Mouse (Mus musculus) embryonic facial prominence, embryonic 15.5 days (tissue): Measurements from ENCODE around the gene Usp11. TPM values are rescaled to one million over a fixed set of nuclear protein-coding genes. Genes with fewer than 3 reads are reported as not detected.

Experiments
- polyA plus RNA-seq: library from polyadenylated mRNA; unstranded; fragments of >200 nt; fragmentation: Nextera tagmentation; extraction: Ambion mirVana; gene quantifications from 2 replicates; pipeline ENCODE4 v1.2.1, GENCODE M21; 2015

The Usp11 gene
- polyA plus RNA-seq, 1 experiment from 2014 or later, result 55.7 TPM

Other genes starting within 250 kb of the Usp11 start
- gene Rgn, start 154.1 kb upstream of the Usp11 start, polyA plus RNA-seq, result 0.29 and 0.30 TPM in 2 replicates
- 58.8 and 60.4 TPM in 2 replicates for gene Rbm10, start 86.4 kb upstream of the Usp11 start, polyA plus RNA-seq
- 222 and 231 TPM in 2 replicates for gene Ndufb11, start 86.3 kb upstream of the Usp11 start, polyA plus RNA-seq
- 188 and 195 TPM in 2 replicates for gene Uba1, start 45.6 kb upstream of the Usp11 start, polyA plus RNA-seq
- gene Cdk16, start 16.0 kb upstream of the Usp11 start, polyA plus RNA-seq, result 126 and 139 TPM in 2 replicates
- gene Araf, start 93.9 kb downstream of the Usp11 start, polyA plus RNA-seq, result 111 and 122 TPM in 2 replicates
- gene Timp1, start 166.3 kb downstream of the Usp11 start, polyA plus RNA-seq, result 43.2 and 44.4 TPM in 2 replicates
- 1.00 and 1.4 TPM in 2 replicates for gene Syn1, start 217.1 kb downstream of the Usp11 start, polyA plus RNA-seq
- gene Cfp, start 227.6 kb downstream of the Usp11 start, polyA plus RNA-seq, result 7.7 and 8.1 TPM in 2 replicates
- gene Elk1, start 246.7 kb downstream of the Usp11 start, polyA plus RNA-seq, result 14.1 and 15.3 TPM in 2 replicates